Mouse (Mus musculus) heart, adult 8-10 months (tissue): ENCODE data around the gene Gzmd. TPM values are rescaled to one million over a fixed set of nuclear protein-coding genes. Genes with fewer than 3 reads are reported as not detected.
"Not testable (repeated sequence)": the region's sequence is repeated elsewhere in the genome, so short reads cannot be mapped to it uniquely, and the experiment has no call there.

Source experiments
- DNase-seq: peaks from one replicate; pipeline ENCODE4 v3.0.0; 2022; ENCODE audit warnings: low spot score
- total RNA-seq, 4 experiments: library from RNA; stranded (reverse); gene quantifications; 2 replicates each; pipeline ENCODE4 v1.2.4; 2022

The Gzmd gene
- not detected for total RNA-seq

DNA sequence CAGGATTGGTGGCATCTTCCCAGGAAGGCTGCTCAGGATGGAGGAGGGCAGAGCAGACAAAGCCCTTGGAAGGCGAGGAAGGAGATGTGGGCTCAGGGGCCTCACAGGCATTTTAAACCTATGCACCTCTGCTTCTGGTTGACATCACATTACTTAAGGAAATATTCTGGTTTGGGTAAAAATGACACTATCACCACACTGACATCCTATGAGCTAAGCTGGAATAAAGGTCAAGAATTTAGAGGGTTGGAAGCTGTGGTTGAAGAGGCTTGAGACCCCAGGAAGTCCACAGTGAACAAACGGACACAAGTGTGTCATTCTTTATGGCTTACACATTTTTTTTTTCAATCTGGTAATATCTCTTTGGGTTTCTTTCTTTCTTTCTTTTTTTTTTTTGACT, at the start of gene Gzmd:
Gene Gzmd (minus strand): TSS at position 101 of the 400 bp plus-strand sequence.
- DNase-seq, result not testable (repeated sequence)

DNA sequence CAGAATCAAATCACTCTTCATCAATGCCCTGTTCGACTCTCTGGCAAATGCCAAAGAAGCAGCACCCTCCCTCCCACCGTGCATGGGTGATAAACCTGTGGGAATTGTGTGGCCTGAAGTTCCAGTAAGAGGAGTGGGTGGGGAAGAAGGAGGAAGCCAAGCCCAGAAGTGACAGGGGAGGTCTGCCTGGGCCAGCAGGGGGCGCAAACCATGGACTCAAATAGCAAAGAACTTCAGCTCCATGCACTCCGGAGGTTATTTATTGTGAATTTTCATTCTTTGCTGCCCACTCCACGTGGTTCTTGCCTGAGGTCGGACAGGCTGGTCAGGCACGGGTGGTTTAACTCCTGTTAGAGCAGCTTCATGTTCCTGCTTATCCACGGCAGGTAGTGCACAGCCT, 45.2 kb upstream of the Gzmd start:
- peak; percentile 4 for DNase-seq

- no peak for DNase-seq
Measured at GRCm38 (mm10) chr14:56174499-56174898, 42.1 kb upstream of the Gzmd start, which contains the start of gene Gzmn. Gzmn (minus strand) TSS chr14:56174599.

DNA sequence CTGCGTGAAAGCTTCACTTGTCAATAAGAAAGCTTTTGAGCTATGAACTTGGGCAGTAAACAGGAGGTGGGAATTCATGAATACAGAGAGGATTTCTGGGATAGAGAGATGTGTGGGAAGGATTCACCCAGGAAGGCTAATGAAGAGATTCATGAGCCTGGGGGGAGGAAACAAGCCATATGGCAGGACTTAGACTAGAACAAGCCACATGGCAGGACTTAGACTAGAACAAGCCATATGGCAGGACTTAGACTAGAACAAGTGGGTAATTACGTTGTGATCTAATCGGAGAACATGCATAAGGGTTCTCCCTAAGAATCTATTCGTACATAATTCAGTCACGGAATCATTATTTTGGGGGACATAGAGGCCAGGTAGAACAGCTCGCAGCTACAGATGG, 41.0 kb upstream of the Gzmd start:
- no peak for DNase-seq

GRCm38 (mm10) chr14:56172744-56173143, 40.3 kb upstream of the Gzmd start:
- no peak for DNase-seq

- DNase-seq, result no peak
Measured at GRCm38 (mm10) chr14:56168009-56168408, 35.6 kb upstream of the Gzmd start.

DNA sequence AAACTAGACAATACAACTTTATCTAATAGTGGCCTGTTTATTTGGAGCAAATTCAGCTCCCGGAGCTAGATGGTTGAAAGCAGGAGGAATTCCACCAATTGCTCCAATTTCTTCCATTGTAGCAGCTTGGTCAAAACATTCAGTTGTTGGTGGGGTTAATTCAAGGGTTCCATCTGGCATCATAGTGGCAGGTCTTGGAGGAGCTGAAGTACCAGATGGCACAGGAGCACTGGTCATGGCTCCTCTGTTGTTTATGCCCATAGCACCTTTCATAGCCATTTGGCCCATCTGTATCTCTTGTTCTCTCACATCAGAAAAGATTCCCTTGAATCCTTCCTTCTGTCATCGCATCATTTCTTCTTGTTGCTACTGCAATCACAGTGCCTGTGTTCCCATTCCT, 29.7 kb upstream of the Gzmd start:
- no peak for DNase-seq

DNA sequence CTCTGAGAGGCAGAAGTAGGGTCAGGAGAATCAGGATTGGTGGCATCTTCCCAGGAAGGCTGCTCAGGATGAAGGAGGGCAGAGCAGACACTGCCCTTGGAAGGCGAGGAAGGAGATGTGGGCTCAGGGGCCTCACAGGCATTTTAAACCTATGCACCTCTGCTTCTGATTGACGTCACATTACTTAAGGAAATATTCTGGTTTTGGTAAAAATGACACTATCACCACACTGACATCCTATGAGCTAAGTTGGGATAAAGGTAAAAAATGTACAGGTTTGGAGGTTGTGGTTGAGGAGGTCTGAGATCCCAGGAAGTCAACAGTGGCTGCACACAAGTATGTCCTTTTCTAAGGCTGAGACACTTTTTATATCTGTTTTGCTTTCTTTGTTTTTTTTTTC, 27.1 kb upstream of the Gzmd start, which contains the start of gene Gzmg:
Gene Gzmg (minus strand): TSS at position 101 of the 400 bp plus-strand sequence.
- not testable (repeated sequence) for DNase-seq

DNA sequence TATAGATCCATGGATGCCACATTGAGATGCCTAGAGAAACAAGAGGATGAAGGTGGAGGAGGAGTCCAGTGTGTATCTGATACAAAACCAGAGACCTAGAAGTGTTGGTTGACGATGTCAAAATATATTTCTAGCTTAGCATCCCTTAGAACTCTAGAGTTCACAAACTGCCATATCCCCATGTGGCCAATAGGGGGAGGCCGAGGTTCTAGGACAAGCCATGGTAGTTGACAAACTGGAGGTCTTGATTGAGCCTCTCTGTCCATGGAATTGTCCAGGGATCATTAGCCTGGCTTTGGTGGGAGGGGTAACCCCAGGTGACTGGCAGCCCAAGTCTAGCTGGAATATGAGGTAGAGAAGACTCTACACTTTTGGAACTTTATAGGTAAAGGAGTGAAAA, 22.9 kb upstream of the Gzmd start:
- DNase-seq, result no peak

GRCm38 (mm10) chr14:56133675-56134074, 1.3 kb upstream of the Gzmd start:
- not testable (repeated sequence) for DNase-seq

- DNase-seq, result no peak
Measured at GRCm38 (mm10) chr14:56128341-56128740, 4.1 kb downstream of the Gzmd start.

GRCm38 (mm10) chr14:56123516-56123915, 8.9 kb downstream of the Gzmd start:
- no peak for DNase-seq

DNA sequence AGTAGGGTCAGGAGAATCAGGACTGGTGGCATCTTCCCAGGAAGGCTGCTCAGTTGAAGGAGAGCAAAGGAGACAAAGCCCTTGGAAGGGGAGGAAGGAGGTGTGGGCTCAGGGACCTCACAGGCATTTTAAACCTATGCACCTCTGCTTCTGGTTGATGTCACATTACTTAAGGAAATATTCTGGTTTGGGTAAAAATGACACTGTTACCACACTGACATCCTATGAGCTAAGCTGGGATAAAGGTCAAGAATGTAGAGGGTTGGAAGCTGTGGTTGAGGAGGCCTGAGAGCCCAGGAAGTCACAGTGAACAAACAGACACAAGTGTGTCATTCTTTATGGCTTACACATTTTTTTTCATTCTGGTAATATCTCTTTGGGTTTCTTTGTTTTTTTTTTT, 11.9 kb downstream of the Gzmd start, which contains the start of gene Gzme:
Gene Gzme (minus strand): TSS at position 101 of the 400 bp plus-strand sequence.
- DNase-seq, result no peak

DNA sequence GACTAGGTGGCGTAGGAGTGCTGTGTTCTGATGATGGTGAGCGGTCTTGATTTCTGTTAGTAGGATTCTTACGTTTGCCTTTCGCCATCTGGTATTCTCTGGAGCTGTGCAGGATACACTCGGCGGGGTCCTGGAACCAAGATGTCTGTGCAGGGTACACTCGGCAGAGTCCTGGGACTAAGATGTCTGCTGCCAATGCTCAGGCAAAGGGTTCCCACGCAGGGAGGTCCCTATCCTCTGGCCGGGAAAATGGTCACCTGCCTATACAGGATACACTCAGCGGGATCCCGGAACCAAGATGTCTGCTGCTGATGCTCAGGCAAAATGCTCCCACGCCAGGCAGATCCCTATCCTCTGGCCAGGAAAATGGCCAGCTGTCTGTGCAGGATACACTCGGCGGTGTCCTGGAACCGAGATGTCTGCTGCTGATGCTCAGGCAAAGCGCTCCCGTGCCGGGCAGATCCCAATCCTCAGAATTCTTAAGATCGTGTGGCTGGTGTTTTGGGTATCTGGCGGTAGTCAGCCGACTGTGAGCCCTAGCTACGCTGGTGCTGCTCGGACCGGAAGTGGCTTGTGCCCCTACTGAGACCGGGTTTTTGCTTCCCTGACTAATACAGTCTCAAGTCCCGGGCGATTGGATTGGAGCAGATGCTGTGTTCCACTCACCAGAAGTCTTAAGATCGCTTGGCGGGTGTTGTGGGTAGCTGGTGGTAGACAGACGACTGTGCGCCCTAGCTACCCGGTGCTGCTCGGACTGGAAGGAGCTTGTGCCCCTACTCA, 16.7 kb downstream of the Gzmd start:
- DNase-seq, result not testable (repeated sequence)

GRCm38 (mm10) chr14:56105447-56106180, 26.8 kb downstream of the Gzmd start:
- no peak for DNase-seq

DNA sequence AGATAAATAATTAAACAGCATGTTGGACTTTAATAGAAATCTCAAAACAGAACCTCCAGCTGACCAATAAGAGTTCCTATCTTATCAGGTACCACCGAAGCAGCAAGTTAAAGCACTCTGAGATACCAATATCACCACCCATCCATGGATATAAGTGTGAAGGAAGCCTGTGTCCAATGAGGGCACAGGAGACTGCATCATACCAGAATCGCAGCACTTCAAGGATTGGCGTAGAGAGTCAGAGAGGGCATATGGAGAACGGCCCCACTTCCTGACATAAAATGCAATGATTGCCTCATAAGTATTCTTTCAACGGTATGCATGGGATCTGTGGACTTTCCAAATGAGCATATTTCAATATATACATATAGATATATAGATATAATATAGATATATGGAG, 27.4 kb downstream of the Gzmd start:
- no peak for DNase-seq

- no peak for DNase-seq
Measured at GRCm38 (mm10) chr14:56103452-56103851, 29.0 kb downstream of the Gzmd start.

GRCm38 (mm10) chr14:56102386-56102785, 30.0 kb downstream of the Gzmd start, which contains the start of gene Ctsg:
Ctsg (minus strand) TSS chr14:56102574.
- DNase-seq, result no peak

DNA sequence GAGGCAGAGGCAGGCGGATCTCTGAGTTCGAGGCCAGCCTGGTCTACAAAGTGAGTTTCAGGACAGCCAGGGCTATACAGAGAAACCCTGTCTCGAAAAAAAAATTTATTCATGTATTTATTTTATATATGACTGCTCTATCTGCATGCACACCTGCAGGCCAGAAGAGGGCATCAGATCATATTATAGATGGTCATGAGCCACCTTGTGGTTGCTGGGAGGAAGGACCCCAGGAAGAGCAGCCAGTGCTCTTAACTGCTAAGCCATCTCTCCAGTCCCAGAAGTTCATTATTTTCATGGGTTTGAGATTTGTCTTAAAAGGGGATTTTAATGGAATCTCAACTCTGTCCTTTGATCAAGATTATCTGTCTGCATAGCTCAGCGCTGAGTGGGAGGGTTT, 33.5 kb downstream of the Gzmd start:
- no peak for DNase-seq

GRCm38 (mm10) chr14:56097597-56097996, 34.8 kb downstream of the Gzmd start:
- DNase-seq, result no peak

GRCm38 (mm10) chr14:56093353-56093752, 39.1 kb downstream of the Gzmd start:
- no peak for DNase-seq

DNA sequence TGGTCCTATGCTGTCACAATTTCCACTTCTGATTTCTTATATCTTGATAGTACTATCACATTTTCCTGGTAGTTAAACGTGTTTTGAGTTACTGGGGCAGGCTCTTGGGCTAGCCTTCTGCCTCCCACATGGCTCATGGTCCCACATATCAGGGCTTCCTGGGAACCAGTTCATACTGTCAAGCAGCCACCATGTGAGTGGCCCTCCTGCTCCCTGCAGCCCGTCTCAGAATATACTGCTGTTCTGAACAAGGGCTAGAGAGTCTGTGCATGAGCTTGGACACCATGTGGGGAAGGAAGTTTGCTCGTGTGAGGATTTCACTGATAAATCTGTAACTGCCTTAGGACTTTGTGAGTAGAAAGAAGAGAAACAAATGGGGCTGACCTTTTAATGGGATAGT, 45.7 kb downstream of the Gzmd start:
- DNase-seq, result no peak

DNA sequence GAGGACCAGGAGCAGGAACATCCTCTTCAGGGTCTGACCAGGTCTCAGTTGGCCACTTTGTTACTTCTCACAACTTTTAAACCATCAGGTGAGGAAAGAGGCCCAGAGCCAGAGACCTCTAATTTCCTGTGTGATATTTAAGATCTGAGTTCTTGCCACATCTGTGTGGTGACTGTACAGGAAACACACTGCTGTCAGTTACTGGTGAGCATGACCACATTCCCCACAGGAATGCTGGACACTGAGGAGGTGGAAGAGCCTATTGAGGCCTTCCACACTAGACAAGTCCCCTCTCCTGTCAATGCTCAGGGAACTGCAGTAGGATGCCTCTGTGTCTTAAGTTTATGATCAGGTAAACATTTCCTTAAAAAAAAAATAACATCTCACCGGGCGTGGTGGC, 47.2 kb downstream of the Gzmd start, which contains the start of gene Mcpt8:
Gene Mcpt8 (minus strand): TSS at position 107 of the 400 bp plus-strand sequence.
- DNase-seq, result no peak
